Mouse (Mus musculus) heart, postnatal 10 days (tissue): ENCODE measurements around the gene Inava. TPM values are rescaled to one million over a fixed set of nuclear protein-coding genes. Genes with fewer than 3 reads are reported as not detected.

ENCODE experiments used
- DNase-seq, 2 experiments: peaks; one replicate each; pipeline ENCODE4 v3.0.0; 2021
- intact Hi-C: fragments of 180-260 bp; cut with DNase I; formaldehyde crosslinking; loops from one replicate; pipeline ENCODE4 v1.15.1; 2025
- total RNA-seq, 2 experiments: library from RNA; stranded (reverse); gene quantifications; 2 replicates each; pipeline ENCODE4 v1.2.3; 2021

Inava gene
- total RNA-seq, 2 experiments from 2014 or later = 0.14 TPM; not detected in 1

DNA sequence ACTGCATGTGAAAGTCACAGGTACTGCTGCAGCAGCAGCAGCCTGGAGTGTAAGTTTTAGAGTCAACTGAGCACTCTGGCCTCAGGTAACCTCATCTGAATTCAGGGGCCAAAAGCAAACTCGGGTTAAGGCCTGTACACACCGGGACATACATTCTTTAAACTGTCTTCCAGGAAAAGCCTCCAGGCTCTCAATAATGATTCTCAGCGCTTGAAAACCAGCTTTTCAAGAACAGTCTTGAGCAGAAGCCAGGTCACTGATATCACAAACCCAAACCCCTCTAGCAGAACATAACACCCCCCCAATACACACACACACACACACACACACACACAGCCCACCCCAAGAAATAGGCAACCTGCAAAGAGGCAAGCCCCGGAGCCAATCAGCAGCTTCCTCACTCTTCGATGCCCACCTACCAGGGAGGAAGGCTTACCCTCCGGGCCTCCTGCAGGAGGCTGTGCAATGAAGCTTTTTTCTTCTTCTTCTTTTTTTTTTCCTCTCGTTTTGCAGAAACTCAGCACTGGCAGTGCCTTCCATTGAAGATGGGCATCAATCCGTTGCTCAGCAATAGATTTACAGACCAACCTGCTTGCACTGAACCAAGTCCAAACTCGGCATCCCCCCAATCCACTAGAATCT, 1.7 kb downstream of the Inava start:
- DNase-seq = no peak
- intact Hi-C loops = no loop called here

DNA sequence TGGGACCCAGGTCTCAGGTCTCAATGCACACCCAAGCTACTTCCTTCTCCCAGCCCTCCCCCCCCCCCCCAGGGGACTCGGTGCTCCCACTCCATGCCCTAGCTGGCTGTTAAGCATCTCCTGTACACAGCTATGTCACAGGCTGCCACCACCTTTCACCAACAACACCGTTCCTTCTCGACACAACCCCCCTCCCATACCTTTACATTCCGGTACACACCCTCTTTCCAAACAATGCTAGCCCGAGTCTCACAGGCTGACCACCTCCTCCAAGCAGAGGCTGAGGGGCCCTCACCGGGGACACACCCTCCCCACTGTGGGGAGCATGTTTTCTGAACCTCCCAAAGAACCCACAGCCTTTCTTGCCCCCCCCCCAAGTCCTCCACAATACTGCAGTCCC, 2.5 kb downstream of the Inava start:
- intact Hi-C loops = no loop called here
- no peak for DNase-seq

DNA sequence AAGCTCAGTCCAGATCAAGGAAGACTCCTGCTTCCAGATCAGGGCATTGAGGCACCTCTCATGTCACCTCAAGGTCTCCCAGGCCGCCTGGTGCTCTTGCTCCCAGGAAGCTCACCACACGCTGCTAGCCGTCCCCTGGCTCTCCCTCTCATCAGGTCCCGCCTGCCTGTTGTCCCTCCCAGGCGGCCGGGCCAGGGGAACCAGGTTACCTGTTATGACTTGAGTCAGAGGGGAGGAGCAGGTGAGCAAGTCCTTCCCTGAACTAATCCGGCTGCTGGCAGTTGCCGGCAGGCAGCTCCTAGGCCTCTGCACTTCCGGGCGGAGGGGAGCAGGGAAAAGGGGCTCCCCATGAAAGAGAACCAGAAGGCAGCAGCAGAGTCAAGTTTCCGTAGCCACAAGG, 3.9 kb downstream of the Inava start:
- DNase-seq = no peak
- intact Hi-C loops = no loop called here

DNA sequence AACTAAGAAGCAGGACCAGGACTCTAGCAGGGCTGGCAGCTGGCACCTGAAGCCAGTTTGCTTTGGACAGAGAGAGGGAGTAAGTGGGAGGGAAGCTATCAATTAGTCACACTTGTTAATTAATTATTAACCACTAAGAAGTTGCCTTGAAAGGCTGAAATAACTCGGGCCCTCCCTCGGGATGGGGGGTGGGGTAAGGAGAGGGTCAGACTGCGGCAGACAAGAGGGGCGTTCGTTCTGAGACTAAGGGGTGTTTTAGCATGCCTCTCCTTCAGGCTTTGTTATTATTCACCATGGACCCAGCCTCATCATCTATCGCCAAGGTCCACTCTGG, 5.1 kb downstream of the Inava start:
- DNase-seq = no peak
- intact Hi-C loops = no loop called here

DNA sequence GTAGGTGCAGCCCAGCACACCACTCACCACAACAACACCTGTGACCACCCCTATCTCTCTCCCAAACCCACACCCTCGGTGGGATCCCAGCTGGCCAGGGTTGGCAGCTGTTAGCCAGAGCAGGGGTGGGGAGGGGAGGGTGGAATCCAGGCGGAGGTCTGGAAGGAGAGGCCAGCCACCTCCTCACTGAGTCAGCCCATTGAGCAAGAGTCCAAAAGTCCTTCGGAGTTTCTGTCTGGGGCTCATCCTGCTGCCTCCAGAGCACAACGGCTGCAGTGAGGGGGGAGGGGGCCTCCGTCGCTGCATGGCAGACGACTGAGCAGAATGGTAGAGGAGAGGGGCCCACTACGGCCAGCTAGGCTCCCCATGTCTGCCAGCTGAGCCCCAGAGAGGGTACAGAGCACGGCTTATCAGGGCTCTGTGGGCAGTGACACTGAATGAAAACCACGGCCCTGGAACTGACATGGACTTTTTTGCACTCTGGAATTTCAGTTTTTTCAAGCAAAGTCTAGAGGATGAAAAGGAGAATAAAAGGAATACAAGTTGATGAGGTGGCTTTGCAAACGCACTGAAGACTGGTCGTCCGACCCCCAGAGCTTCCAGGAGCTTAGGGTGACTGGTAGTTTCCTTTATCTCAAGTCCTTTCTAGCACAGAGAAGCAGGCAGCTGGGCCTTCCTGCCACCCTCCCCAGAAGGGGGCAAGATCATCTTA, 5.6 kb downstream of the Inava start:
- intact Hi-C loops = no loop called here
- DNase-seq = peak in 1 of 2 experiments; percentile 19

DNA sequence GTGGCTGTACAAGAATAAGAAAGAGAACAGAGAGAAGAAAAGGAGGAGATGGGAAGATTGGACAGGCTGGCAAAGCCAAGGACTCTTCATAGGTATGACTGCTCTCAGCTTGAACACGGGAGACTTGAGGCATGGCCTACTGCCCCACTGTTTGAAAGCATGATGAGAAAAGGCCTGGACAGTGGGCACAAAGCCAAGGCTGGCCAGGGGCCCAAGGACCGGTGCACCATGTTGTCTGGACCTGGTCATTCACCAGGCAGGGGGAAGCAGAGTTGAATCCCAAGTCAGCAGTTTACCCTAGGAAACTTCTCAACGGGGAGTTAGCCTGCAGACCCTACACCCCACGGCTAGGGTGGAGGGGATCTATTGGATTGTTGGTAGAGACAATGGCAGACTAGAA, 6.2 kb downstream of the Inava start:
- DNase-seq = peak; percentile 10 to 22
- intact Hi-C loops = no loop called here

DNA sequence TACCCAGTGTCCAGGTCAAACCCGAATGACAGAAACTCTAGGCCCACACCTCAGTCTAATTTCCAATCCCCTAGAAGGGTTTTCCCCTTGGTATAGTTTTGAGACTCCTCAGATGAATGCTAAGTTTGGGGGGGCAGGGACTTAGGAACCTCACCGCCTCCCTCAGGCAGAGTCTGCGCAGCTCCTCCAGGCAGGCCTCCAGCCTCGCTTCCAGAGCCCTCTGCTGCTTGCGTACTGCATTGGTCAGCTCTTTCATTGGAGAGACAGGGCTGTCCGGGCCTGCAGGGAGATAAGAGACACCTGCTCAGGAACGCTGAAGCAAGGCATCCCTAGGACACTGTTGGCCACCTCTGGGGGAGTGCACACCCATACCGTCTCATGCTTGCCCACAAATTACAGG, 7.4 kb downstream of the Inava start:
- intact Hi-C loops = no loop called here
- DNase-seq = no peak

DNA sequence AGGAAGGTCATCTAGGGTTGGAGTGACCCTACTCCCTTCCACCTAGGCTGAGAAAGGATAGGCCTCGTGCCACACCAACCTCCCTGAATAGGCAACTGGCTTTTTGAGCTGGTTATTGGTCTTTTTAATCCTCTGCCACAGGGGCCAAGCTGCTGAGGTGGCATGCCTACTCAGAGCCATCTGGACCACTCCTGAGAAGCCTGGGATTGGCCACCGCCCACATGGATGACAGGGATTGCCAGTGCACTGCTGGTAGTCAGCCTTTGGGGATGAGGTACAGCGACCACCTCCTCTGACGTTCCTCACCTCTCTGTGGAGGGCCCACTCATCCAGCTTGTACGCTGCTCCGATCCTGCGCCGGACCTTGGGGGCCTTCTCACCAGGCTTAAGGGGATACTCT, 8.2 kb downstream of the Inava start:
- intact Hi-C loops = no loop called here
- DNase-seq = no peak

DNA sequence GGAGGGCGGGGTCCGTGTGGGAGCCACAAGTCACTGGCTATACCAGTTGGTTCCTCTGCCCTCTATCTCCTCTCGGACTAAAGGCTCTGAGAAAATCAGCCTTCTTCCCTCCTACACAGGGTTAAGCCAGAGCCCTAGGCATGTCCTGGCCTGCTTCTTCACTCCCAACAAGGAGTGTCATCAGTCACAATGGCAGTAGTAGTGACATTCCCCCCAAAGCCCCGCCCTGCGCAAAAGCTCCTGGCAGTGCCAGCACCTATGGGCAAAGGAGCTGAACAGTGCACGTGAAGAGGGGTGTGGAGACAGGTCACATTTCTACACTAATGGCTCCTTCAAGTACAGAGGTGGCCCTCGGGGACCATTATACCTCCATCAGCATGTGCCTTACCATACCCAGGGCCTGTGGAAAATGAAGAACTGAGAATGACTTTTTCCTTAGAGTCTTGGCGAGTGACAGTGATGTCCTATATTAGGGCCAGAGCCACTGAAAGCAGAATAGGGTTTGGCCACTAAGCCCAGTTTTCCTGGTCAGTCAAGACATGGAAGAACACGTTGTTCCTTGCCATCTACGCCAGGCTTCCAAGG, 10.2 kb downstream of the Inava start:
- intact Hi-C loops = no loop called here
- DNase-seq = no peak

DNA sequence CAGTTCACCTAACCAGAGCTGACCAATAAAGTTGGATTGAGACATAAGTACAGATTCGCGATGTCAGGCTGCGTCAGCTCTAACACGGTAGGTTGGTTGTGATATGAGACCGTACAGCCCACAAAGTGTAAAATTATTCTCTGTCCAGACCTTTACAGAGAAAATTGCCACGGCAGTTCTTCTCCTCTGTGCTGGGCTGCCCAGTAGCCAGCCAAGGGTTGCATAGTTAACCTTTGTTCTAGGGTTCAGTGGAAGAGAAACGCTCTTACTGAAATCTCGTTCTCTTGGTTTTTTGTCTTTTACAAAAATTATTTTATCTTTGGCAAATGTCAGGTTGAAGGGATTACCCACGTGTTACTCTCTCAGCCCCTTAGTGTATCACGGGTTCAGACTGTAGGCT, 11.7 kb downstream of the Inava start:
- DNase-seq = no peak

DNA sequence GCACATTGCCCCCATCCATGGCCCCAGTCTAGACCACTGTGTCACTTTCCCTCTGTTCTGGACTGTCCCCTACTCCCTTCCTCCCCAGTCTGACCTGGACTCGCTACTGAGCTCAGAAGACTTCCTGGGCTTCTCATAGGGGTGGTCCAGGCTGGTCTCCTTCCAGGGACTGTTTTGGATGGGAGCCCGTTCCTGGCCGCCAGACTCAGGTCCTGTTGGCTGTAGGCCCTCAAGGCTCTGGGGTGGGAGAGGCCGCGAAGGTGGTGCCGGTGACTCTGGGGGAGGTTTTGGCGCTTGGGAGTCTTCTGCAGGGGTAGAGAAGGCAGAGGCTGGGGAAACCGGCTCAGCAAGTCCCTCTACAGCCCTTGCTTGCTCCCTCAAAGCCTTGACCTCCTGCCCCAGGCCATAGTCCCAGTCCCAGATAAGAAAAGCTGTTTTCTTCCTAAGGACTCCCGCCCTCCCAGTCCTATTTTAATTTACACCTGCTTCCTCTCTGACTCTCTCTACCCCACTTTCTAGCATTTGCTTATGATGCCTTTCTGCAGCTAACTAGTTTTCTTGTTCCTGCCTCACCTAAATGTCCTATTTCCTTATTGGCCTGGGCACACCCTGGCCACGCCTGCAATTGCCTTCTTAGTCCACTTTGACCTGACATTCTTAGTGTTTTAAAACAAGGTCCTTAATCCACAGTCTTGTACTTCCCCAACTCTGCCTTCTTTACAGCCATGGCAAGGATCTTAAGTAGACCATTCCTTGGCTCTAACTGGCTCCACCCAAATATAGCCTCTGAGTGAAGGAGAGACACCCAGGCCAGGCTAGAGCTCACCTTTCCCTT, 13.8 kb downstream of the Inava start:
- intact Hi-C loops = no loop called here
- no peak for DNase-seq

More for the DNA sequence above, 11.7 kb downstream of the Inava start:
- intact Hi-C loops = no loop called here

DNA sequence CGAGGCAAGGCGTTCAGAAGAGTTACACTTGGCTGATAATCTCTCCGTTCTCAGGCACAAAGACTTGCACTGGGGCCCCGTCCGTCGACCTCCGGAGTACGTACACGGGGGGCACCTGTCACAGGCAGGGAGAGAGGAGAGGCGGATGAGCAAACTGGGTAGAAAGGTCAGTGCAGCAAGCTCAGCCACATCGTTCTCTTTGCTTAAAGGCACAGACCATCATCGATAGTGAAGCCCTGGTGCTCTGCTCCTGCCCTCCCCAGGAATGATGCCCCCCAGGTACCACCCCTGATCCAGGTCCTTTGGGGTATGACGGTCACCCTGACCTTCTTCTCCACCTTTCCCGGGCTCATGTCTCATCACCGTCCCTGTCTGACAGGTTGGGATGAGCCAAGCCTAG, 19.8 kb downstream of the Inava start:
- intact Hi-C loops = loop anchor here (10.0 kb wide), 1 partner anchor 100 kb away; no protein-coding TSS in a partner anchor
- no peak for DNase-seq

DNA sequence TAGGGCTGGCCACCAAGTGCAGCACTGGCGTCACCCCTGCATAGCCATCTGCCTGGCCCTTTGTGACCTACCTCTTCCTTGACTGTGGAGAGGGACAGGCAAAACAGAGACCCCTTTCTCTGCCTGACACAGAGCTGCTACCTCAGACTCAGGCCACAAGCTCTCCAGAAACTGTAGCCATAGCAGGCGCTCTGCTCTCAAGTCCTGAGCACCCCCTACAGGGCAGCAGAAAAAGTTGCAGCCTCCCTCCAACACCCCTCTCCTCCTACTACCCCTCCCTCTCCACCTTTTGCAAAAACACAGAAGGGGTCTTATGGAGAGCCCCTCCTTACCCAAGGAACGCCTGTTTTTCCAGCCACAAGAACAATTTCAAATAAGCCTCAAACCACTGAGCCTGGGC, 21.3 kb downstream of the Inava start, which contains the start of gene Mroh3:
Mroh3 (minus strand) TSS at position 26 of the 400 bp plus-strand sequence.
- DNase-seq = peak; percentile 21 to 54
- intact Hi-C loops = loop anchor here (1.0 to 10.0 kb wide), 2 partner anchors 43 to 98 kb away; no protein-coding TSS in a partner anchor

DNA sequence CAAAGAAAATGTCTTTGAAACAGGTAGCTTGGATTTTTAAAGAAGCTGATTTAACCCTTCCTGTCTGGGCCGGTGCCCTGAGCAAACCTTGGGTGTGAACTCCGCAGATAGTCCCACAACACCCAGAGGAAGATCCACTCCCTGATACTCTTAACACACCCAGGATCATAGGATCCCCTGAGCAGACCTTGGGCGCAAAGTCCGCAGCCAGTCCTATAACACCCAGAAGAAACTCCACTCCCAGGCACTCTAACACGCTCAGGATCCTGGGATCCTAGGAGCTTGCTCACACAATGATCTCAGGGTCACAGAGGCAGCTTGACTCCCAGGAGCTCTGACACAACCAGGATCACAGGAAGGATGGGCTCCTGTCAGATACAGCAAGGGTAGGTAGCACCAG, 44.0 kb downstream of the Inava start:
- no peak for DNase-seq
- intact Hi-C loops = no loop called here

DNA sequence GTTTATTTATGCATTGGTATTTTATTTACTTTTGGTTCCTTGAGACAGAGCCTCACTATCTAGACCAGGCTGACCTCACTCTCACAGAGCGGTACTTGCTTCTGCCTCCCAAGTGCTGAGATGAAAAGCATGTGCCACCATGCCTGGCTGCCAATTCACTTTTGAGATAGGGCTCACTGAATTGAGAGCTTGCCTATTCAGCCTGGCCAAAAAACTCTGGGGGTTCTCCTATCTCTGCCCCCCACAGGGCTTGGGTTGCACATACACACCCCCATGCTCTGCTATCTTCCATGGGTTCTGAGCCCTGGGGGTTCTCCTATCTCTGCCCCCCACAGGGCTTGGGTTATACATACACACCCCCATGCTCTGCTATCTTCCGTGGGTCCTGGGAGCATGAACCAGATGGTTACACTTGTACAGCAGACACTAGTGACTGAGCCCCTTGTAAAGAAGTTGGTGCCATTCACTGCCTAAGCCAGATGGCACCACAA, 54.5 kb downstream of the Inava start:
- intact Hi-C loops = no loop called here
- DNase-seq = peak in 1 of 2 experiments; percentile 37

DNA sequence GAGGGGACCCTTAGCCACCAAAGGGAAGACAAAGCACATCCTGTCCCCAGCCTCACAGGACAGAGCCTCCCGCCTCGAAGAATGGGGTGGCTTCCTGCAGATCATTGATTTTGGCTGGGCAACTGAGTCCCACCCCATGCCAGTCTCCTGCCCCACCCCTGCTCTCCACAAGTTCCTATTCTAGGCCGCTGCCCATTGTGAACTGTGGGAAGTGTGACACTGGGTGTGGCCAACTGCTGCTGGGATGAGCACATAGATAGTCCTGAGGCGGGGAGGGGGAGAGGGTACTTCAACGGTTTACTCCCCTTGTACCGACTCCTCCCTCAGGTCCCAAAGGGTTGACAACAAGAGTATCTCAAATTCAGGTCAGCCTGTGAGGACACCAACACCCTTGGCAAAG, 55.3 kb downstream of the Inava start:
- intact Hi-C loops = no loop called here
- no peak for DNase-seq

DNA sequence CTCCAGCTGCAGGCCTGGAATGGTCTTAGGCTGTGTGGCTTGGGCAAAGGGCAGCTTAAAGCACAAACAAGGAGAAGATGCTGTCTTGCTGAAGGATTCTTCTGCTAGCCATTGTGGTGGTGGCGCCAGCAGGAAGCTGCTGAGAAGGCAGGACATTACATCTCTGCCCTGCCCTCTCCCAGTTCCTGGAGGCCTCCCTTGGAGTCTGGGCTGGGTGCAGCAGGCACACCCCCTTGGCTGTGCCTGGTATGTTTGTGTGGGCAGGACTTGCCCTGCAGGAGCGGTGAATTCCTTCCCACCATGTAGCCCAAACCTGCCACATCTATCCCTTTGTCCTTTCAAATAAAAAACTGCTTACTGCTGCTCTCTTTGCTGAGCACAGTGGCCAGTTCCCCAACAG, 57.0 kb downstream of the Inava start:
- DNase-seq = no peak
- intact Hi-C loops = no loop called here

DNA sequence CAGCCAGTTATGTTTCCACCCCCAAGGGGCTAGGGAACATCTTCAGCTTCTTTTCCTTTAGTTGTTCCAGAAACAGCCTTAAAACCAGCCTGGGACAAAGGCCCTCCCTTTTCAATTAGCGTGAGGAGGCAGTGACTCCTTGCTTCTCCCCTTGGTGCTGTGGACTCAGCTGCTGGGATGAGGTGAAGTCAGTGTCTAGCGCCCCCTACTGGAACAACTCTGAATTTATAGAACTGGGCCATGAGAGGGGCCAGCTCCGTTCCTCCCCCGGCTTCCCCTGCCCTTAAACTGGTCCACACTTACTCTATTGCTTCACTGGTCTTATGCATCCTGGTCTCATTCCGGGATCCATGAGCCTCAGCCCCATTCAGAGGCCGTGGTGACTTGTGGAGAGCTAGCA, 58.9 kb downstream of the Inava start:
- peak; percentile 27 to 64 for DNase-seq
- intact Hi-C loops = no loop called here

DNA sequence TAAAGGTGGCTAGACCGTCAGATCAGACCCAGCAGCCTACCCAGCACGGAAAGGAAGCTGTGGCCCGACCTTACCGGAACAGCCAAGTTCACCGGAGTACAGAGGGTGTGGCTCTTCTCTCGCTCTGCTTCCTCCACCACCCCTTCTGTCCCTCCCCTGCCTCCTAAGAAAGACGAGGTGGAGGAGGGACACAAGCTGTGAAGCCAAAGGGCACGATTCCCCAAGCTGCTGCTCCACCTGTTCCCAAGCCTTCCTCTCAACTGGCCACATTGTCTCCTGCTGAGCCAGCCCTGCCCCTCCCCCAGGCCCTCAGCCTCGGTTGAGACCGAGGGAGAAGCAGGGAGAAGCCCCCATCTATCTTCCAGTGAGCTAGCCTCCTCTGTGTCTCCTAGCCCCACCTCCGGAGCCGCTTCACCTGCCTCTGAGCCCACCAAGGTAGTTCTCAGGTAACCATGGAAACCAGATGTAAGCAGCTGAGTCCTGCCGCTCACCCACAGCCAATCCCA, 59.9 kb downstream of the Inava start:
- intact Hi-C loops = no loop called here
- peak in 1 of 2 experiments; percentile 12 for DNase-seq

DNA sequence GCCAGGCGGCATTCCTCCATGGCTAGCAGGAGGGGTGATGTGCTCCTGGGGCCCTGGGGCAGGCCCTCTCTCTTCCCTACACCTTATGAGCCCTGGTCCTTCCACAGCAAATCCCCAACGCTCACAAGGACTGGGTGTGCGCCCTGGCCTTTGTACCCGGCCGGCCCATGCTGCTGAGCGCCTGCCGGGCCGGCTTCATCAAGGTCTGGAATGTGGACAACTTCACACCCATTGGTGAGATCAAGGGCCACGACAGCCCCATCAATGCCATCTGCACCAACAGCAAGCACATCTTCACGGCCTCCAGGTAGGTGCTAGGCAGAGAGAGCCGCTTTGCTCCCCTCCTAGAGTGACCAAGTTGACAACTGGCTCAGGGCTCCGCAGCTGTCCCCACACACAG, 61.4 kb downstream of the Inava start:
- intact Hi-C loops = no loop called here
- DNase-seq = no peak

DNA sequence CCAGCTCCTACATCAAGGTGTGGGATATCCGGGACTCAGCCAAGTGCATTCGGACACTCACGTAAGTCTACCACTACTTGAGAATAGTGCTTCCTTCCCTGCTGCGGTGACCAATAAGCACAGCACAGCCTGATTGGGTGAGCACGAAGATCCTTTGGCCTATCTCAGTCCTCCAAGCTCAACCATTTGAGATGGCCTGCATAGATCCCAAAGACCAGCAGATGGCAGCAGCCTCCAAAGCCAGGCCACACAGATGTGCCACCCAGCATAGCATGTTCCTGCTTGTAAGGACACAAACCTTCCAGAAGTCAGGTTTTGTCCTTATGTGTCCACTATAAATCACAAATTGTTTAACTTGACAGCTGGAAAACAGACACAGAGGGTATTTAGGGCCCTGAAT, 64.0 kb downstream of the Inava start:
- peak; percentile 83 to 86 for DNase-seq
- intact Hi-C loops = loop anchor here (1.0 to 2.0 kb wide), 3 partner anchors 42 to 351 kb away; partner anchors contain the start of gene Mroh3
